8 mouse cellular contexts compared by ENCODE assay signal in genomic region chr11:72037996-72038395, GRCm38 (mm10). TPM values are rescaled to one million over a fixed set of nuclear protein-coding genes. Genes with fewer than 3 reads are reported as not detected.
DNase-seq lines count a peak whose midpoint lies in the region; ATAC-seq and TF ChIP-seq lines count a peak whose summit lies in the region.

No protein-coding gene starts in this region.

- H3K9ac ChIP-seq in kidney, embryonic 16.5 days (replicated peaks; ENCODE audit: low read length) = no peak overlapping the region; the same call in 1 of the 2 replicates
- no peak overlapping the region for H3K9ac ChIP-seq in hindbrain, postnatal 0 days (replicated peaks; ENCODE audit: low read length)
- no peak overlapping the region for H3K9ac ChIP-seq in liver, embryonic 13.5 days

- peaks cover 5% of the 10 kb centered on the region; the same call in 1 of the 2 replicates for H3K27me3 ChIP-seq in kidney, embryonic 16.5 days (ENCODE audit: insufficient read depth, low read length)
- H3K27me3 ChIP-seq in hindbrain, postnatal 0 days (ENCODE audit: insufficient read depth, low read length) = no peaks in the 10 kb centered on the region
- H3K27me3 ChIP-seq in liver, embryonic 13.5 days = peaks cover 8% of the 10 kb centered on the region; the same call in 1 of the 2 replicates

- H3K27ac ChIP-seq in kidney, embryonic 16.5 days (ENCODE audit: low read length) = no peak overlapping the region
- no peak overlapping the region for H3K27ac ChIP-seq in hindbrain, postnatal 0 days
- H3K27ac ChIP-seq in liver, embryonic 13.5 days = no peak overlapping the region

- H3K4me2 ChIP-seq in kidney, embryonic 16.5 days (replicated peaks; ENCODE audit: low read depth, low read length) = no peak overlapping the region
- no peak overlapping the region for H3K4me2 ChIP-seq in hindbrain, postnatal 0 days (ENCODE audit: low read depth, low read length)
- no peak overlapping the region for H3K4me2 ChIP-seq in liver, embryonic 13.5 days

- H3K4me3 ChIP-seq in kidney, embryonic 16.5 days (ENCODE audit: low read length) = no peak overlapping the region
- no peak overlapping the region for H3K4me3 ChIP-seq in hindbrain, postnatal 0 days (ENCODE audit: low read length)
- H3K4me3 ChIP-seq in liver, embryonic 13.5 days (replicated peaks) = no peak overlapping the region

- DNase-seq in kidney, adult 18-20 months = peak; percentile 75
- peak; percentile 71 for DNase-seq in R1 (ENCODE audit: low read depth, low spot score)
- peak; percentile 76 to 85 for DNase-seq in cerebellum, postnatal 36 days
- DNase-seq in hindbrain, postnatal 0 days (ENCODE audit: low spot score) = peak; percentile 95
- DNase-seq in liver, embryonic 13.5 days = peak; percentile 12
- DNase-seq in right cerebral cortex, postnatal 25 days = peak; percentile 71

- no peaks in the 10 kb centered on the region for H3K36me3 ChIP-seq in kidney, embryonic 16.5 days (ENCODE audit: insufficient read depth, low read length)
- no peaks in the 10 kb centered on the region for H3K36me3 ChIP-seq in hindbrain, postnatal 0 days (ENCODE audit: insufficient read depth, low read length)
- H3K36me3 ChIP-seq in liver, embryonic 13.5 days = no peaks in the 10 kb centered on the region

- H3K4me1 ChIP-seq in kidney, embryonic 16.5 days (ENCODE audit: insufficient read depth, low read length) = peaks cover 17% of the 10 kb centered on the region
- H3K4me1 ChIP-seq in hindbrain, postnatal 0 days (ENCODE audit: insufficient read depth, low read length) = peaks cover 14% of the 10 kb centered on the region
- H3K4me1 ChIP-seq in liver, embryonic 13.5 days (replicated peaks) = peaks cover 23% of the 10 kb centered on the region

- TF ChIP-seq CTCF in hindbrain, postnatal 0 days (IDR thresholded peaks at IDR 0.05; ENCODE audit: low read depth) = peak; percentile 91

- H3K9me3 ChIP-seq in kidney, embryonic 16.5 days (ENCODE audit: low read length) = no peaks in the 10 kb centered on the region
- H3K9me3 ChIP-seq in hindbrain, postnatal 0 days (ENCODE audit: low read length) = no peaks in the 10 kb centered on the region
- H3K9me3 ChIP-seq in liver, embryonic 13.5 days (replicated peaks) = no peaks in the 10 kb centered on the region

- WGBS in kidney, embryonic 16.5 days = 4% methylated on average over 4 of the region's 4 CpGs
- 0% methylated on average over 4 of the region's 4 CpGs for WGBS in hindbrain, postnatal 0 days
- WGBS in liver, embryonic 13.5 days (ENCODE audit: insufficient replicate concordance) = 2% methylated on average over 4 of the region's 4 CpGs

- ATAC-seq in kidney, embryonic 16.5 days (ENCODE audit: low FRiP score, low TSS enrichment) = no peak
- no peak for ATAC-seq in hindbrain, postnatal 0 days
- no peak for ATAC-seq in liver, embryonic 13.5 days (ENCODE audit: low read depth)
- no peak for ATAC-seq in inflammation-experienced regulatory T-cells, adult 6 months

RNA-seq across cellular contexts. Expression of gene Aipl1, which starts 0.7 kb away (rescaled TPM):
- polyA plus RNA-seq in kidney, embryonic 16.5 days (2015; fragmentation: Nextera tagmentation; extraction: Ambion mirVana) = 0.30 and 0.39 TPM in 2 replicates
- total RNA-seq in hindbrain, postnatal 0 days (2014; rRNA removed) = 0.07 TPM in 1 of 2 replicates, not detected in the other
- 0.34 and 0.42 TPM in 2 replicates for polyA plus RNA-seq in hindbrain, postnatal 0 days (2015; fragmentation: Nextera tagmentation; extraction: Ambion mirVana)
- 0.21 and 0.28 TPM in 2 replicates for polyA plus RNA-seq in liver, embryonic 13.5 days (2015; fragmentation: Nextera tagmentation; extraction: Ambion mirVana)
- under 1 TPM in 1 of 3 experiments, not detected in 2; 0.15 TPM for polyA plus RNA-seq in inflammation-experienced regulatory T-cells, adult 6 months (2017; shearing (Covaris generic))

RNA-seq across cellular contexts. Expression of gene Pimreg, which starts 3.8 kb away (rescaled TPM):
- 131 and 137 TPM in 2 replicates for polyA plus RNA-seq in kidney, embryonic 16.5 days (2015; fragmentation: Nextera tagmentation; extraction: Ambion mirVana)
- total RNA-seq in hindbrain, postnatal 0 days (2014; rRNA removed) = 18.7 and 22.8 TPM in 2 replicates
- polyA plus RNA-seq in hindbrain, postnatal 0 days (2015; fragmentation: Nextera tagmentation; extraction: Ambion mirVana) = 23.9 and 27.8 TPM in 2 replicates
- 27.7 and 30.3 TPM in 2 replicates for polyA plus RNA-seq in liver, embryonic 13.5 days (2015; fragmentation: Nextera tagmentation; extraction: Ambion mirVana)
- polyA plus RNA-seq in inflammation-experienced regulatory T-cells, adult 6 months (2017; shearing (Covaris generic)) = 10 to 100 TPM in 1 of 3 experiments, 1 to 10 TPM in 2; 2.4 to 38.2 (median 2.6) TPM

Comparison
In these comparisons a context has a peak if more than half of its experiments do, and no peak if none do; other contexts are left out.
1. DNase-seq: peak in every context shown above with its lines; median percentile 95 in hindbrain, postnatal 0 days; 80 in cerebellum, postnatal 36 days; 75 in kidney, adult 18-20 months; 71 in R1; 71 in right cerebral cortex, postnatal 25 days; 12 in liver, embryonic 13.5 days.